Mouse (Mus musculus) megakaryocyte, embryonic 14.5 days (primary cell): ENCODE measurements around the gene Edem1. TPM values are rescaled to one million over a fixed set of nuclear protein-coding genes. Genes with fewer than 3 reads are reported as not detected.
A peak's percentile ranks its signal among the peaks of the same experiment; 100 is the strongest.

Source experiments
- H3K27me3 ChIP-seq: replicated peaks from 2 replicates; pipeline ENCODE3; 2012; ENCODE audit warnings: inconsistent platforms
- H3K36me3 ChIP-seq: replicated peaks from 2 replicates; pipeline ENCODE3; 2012; ENCODE audit warnings: low read length, inconsistent platforms, mixed read lengths
- H3K4me1 ChIP-seq: 2 replicates; pipeline ENCODE4 v1.6.1; 2012; ENCODE audit warnings: inconsistent platforms
- H3K4me3 ChIP-seq: replicated peaks from 2 replicates; pipeline ENCODE3; 2012; ENCODE audit warnings: moderate library complexity, mild to moderate bottlenecking, inconsistent platforms
- H3K9me3 ChIP-seq: 2 replicates; pipeline ENCODE4 v1.6.1; 2012; ENCODE audit warnings: inconsistent platforms
- FLI1 ChIP-seq: IDR thresholded peaks from 2 replicates; pipeline ENCODE4 v1.6.1; 2012; ENCODE audit warnings: low read length, inconsistent platforms, mixed read lengths
- GATA1 ChIP-seq: IDR thresholded peaks from 3 replicates; pipeline ENCODE4 v1.6.1; 2012; ENCODE audit warnings: mixed read lengths, low read length, inconsistent platforms, borderline replicate concordance
- polyA plus RNA-seq: library from polyadenylated mRNA; stranded (reverse); fragments of >175 nt; gene quantifications from 2 replicates; pipeline ENCODE4 v1.2.3, GENCODE M21; 2012; ENCODE audit warnings: low replicate concordance; ENCODE audit not compliant: insufficient read depth

Gene Edem1
- polyA plus RNA-seq, 1 experiment = 26.4 TPM

- peaks cover 80% of the 10 kb centered on the region for H3K4me1 ChIP-seq
- no peaks in the 10 kb centered on the region for H3K27me3 ChIP-seq
- H3K4me3 ChIP-seq = no peak overlapping the region
- H3K9me3 ChIP-seq = no peaks in the 10 kb centered on the region
- H3K36me3 ChIP-seq = peaks cover 2% of the 10 kb centered on the region
- TF ChIP-seq FLI1 (no peak), GATA1 (no peak)
Measured at GRCm38 (mm10) chr6:108892589-108892988, 64.1 kb downstream of the Edem1 start.

- no peaks in the 10 kb centered on the region for H3K9me3 ChIP-seq
- H3K4me3 ChIP-seq = peak overlapping the region; percentile 51
- peaks cover 2% of the 10 kb centered on the region for H3K36me3 ChIP-seq
- no peaks in the 10 kb centered on the region for H3K27me3 ChIP-seq
- no peak for TF ChIP-seq FLI1
- TF ChIP-seq GATA1 = 0 out of 3 replicates have a peak, but pooled peaks have one; percentile 29
- H3K4me1 ChIP-seq = peaks cover 90% of the 10 kb centered on the region
Measured at GRCm38 (mm10) chr6:108895129-108895528, 66.7 kb downstream of the Edem1 start.

- TF ChIP-seq FLI1 (no peak), GATA1 (no peak)
- Histone ChIP-seq H3K4me3 (no peak overlapping the region), H3K4me1 (peaks cover 85% of the 10 kb centered on the region)
Measured at GRCm38 (mm10) chr6:108895976-108896375, 67.5 kb downstream of the Edem1 start.

GRCm38 (mm10) chr6:108896525-108897087 lies 68.2 kb downstream of the Edem1 start:
- H3K9me3 ChIP-seq = no peaks in the 10 kb centered on the region
- no peaks in the 10 kb centered on the region for H3K27me3 ChIP-seq
- TF ChIP-seq FLI1 (no peak), GATA1 (no peak)
- no peak overlapping the region for H3K4me3 ChIP-seq
- H3K36me3 ChIP-seq = no peaks in the 10 kb centered on the region
- H3K4me1 ChIP-seq = peaks cover 83% of the 10 kb centered on the region

More at GRCm38 (mm10) chr6:108895976-108896375, 67.5 kb downstream of the Edem1 start:
- H3K9me3 ChIP-seq = no peaks in the 10 kb centered on the region
- H3K36me3 ChIP-seq = no peaks in the 10 kb centered on the region
- no peaks in the 10 kb centered on the region for H3K27me3 ChIP-seq

GRCm38 (mm10) chr6:108899231-108899630 lies 70.8 kb downstream of the Edem1 start:
- Histone ChIP-seq H3K4me1 (peaks cover 77% of the 10 kb centered on the region), H3K36me3 (no peaks in the 10 kb centered on the region), H3K27me3 (no peaks in the 10 kb centered on the region), H3K9me3 (no peaks in the 10 kb centered on the region), H3K4me3 (no peak overlapping the region)
- TF ChIP-seq GATA1 (no peak), FLI1 (no peak)

- peaks cover 71% of the 10 kb centered on the region for H3K4me1 ChIP-seq
- H3K27me3 ChIP-seq = no peaks in the 10 kb centered on the region
- no peak for TF ChIP-seq FLI1
- no peak for TF ChIP-seq GATA1
- no peak overlapping the region for H3K4me3 ChIP-seq
- no peaks in the 10 kb centered on the region for H3K36me3 ChIP-seq
- no peaks in the 10 kb centered on the region for H3K9me3 ChIP-seq
Measured at GRCm38 (mm10) chr6:108902124-108902523, 73.7 kb downstream of the Edem1 start.

- H3K4me1 ChIP-seq = peaks cover 64% of the 10 kb centered on the region
- no peaks in the 10 kb centered on the region for H3K9me3 ChIP-seq
- no peak overlapping the region for H3K4me3 ChIP-seq
- H3K27me3 ChIP-seq = no peaks in the 10 kb centered on the region
- no peak for TF ChIP-seq FLI1
- no peak for TF ChIP-seq GATA1
- H3K36me3 ChIP-seq = no peaks in the 10 kb centered on the region
Measured at GRCm38 (mm10) chr6:108903280-108903679, 74.8 kb downstream of the Edem1 start.

GRCm38 (mm10) chr6:108906539-108906938 lies 78.1 kb downstream of the Edem1 start:
- no peaks in the 10 kb centered on the region for H3K36me3 ChIP-seq
- H3K9me3 ChIP-seq = no peaks in the 10 kb centered on the region
- H3K4me1 ChIP-seq = peaks cover 48% of the 10 kb centered on the region
- no peak for TF ChIP-seq FLI1
- TF ChIP-seq GATA1 = no peak
- no peak overlapping the region for H3K4me3 ChIP-seq
- H3K27me3 ChIP-seq = no peaks in the 10 kb centered on the region

Other genes with a start within 250 kb of the Edem1 start
- gene Bhlhe40, start 168.0 kb upstream of the Edem1 start, polyA plus RNA-seq = 12.0 and 24.0 TPM in 2 replicates
- gene Arl8b, start 45.5 kb upstream of the Edem1 start, polyA plus RNA-seq = 4.7 and 9.1 TPM in 2 replicates